Mouse (Mus musculus): ENCODE data around the gene Nphp4.

Gene Nphp4

DNA sequence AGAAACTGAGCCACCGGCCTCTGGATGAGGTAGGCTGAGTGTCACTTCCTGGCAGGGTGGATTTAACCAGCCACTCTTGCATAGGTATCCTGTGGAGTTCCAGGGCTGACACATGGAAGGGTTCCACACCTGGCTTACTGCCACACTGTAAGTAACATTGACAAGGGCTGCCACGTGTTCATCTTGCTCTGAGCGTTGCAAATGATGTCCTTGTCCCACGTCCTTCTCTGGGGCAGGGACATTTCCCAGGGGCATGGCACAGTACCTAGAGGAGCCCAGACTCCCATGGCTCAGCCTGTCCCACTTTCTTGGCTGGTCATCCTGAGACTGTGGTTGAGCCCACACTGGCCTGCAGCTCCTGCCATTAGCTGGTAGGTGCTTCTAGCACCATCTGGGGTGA, 91.5 kb downstream of the Nphp4 start:
- no peak for DNase-seq (ENCODE audit: low spot score)

DNA sequence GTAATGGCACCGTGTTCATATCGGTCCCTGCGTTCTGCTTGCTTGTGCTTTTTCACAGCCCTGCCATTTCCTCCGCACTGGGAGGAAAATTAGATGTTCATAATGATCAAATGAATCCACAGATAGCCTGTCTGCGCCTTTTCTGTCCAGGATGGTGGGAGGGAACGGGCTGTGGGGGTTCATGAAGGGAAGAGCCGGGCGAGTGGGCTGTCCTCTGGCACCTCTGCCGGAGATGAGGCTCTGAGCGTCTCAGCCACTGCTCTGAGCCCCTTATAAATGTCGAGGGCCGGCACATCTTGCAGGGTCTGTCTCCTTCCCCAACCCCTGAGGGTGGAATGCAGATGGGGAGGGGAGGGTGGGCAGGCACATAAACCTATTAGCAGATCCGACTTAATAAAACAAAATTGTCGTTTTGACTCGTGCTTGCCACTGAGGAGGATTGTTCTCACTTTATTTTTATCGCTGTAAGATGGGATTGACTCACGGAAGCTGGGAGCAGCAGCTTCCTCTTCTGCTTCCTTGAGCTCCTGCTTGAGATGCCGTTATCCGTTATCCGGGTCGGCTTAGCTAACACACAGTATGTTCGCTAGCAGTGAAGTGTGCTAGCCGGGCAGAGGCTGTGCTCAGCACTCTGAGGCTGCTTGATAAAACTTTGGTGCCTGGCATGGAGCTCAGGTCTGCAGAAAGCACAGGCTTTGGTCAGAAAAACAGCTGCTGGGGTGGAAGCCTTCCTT, 92.3 kb downstream of the Nphp4 start:
- no peak for DNase-seq (ENCODE audit: low spot score)

DNA sequence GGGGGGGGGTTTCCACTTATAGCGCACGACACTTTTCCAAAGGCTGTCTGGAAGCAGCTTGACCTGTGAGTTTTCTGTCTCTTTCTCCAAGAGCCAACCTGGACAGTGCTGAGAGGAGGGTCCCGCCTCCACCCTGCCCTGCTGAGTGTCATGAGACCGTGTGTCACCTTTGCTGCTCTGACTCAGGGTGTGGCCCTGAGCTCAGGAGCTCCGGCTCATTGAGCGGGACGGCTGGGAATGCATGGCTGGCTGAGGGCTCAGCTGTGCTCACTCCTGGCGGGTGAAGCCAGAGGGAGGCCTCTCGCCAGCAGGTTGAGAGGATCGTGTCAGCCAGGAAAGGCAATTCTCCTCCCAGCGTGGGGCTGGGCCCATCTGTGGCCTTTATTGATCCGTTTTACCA, 97.8 kb downstream of the Nphp4 start:
- DNase-seq (ENCODE audit: low spot score), result no peak

DNA sequence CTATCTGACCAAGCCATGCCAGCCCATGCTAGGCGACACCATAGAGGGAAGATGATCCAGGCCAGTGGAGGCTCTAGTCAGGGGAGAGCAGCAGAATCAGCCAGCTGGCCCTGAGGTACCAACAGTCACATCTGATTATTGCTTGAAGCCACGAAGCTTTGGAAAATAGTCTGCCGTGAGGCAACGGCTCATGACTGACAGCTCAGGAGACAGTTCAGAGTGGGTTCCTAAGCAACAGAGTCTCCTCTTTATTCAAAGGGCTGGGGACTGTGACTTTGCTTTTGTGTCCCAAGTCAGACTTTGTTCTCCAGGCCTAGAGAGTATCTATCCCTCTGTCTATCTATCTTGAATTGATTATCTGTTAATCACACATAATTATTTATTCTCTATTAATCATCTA, 100.3 kb downstream of the Nphp4 start:
- no peak for DNase-seq (ENCODE audit: low spot score)

DNA sequence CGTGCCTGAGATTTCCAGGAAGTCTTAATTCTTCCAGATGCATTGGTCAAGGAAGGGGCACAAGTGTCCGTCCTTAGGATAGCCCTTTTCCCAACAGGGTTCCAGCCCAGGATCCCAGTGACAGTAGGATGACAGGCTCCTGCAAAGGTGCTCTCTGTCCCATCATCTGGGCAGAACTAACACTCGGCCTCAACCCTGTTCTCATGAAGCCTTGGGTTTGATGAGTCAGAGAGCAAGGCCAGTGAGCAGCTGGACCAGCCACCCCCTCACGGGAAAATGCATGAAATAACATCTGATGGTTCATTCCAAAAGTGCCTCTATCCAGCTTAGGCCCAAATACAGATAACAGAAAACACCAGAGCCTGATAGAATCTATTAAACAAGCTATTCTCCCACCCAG, 103.5 kb downstream of the Nphp4 start:
- no peak for DNase-seq (ENCODE audit: low spot score)

DNA sequence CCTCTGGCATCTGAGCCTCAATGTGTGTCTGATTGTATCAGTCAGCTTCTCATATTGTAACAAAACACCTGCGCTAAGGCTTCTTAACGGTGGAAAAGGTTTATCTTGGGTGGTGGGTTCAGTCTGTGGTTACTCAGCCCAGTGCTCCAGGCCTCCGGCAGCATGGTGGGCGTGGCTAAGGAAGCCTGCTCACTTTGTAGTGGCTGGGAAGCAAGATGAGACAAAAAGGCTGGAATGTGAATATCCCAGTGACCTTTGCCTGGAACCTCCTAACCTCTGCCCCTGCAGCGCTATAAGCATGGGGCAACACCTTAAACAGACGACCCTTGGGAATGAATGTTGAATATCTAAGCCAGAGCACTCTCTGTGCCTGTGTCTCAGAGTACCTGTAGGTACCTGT, 105.7 kb downstream of the Nphp4 start:
- no peak for DNase-seq (ENCODE audit: low spot score)

DNA sequence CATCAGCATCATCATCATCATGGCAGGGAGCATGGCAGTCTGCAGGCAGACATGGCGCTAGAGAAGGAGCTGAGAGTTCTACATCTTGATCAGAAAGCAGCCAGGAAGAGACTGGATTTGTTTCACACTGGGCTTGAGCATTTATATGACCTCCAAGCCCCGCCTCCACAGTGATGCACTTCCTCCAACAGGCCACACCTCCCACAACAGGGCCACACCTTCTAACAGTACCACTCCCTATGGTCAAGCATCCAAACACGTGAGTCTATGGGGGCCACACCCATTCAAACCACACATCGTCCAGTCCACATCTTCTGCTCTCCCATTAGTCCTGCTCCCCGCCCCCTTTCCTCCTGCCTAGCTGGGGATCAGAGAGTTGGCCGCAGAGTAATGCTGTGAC, 107.1 kb downstream of the Nphp4 start:
- DNase-seq (ENCODE audit: low spot score), result no peak

DNA sequence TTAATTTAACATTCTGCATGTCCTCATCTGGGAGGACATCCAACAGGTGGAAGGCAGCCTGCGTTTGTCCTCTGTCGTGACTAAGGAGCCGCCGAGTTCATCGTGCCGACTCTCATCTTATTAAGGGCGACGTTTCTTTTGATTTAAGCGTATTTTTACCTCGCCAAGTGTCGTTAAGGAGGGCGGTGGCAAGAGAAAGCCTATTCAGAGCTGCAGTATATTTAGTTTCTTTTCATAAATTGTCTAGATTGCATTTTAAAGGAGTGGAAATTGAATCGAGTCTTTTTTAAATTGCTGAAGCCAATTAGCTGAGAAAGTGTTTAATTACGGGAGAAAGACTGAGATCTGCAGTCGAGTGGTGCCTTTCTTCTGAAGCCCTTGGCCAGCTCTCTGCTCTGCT, 109.0 kb downstream of the Nphp4 start:
- DNase-seq (ENCODE audit: low spot score), result no peak

DNA sequence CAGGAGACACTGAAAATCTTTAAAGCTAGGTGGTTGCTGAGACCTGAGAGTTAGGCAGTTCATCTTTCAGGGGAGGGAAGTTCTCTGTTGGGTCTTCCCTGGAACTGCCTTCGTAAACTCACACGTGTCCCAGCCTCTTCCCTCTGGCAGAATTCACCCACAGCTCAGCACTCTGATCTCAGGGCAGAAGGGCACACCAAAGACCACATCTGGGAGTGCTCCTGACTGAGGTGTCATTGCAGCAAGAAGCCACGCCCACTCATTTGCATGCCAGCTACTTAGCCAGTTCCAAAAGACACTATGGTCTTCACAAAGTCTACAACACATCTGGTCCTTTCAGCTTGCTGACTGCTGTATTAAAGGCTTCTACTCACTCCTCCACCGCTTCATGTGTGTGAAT, 109.7 kb downstream of the Nphp4 start:
- no peak for DNase-seq (ENCODE audit: low spot score)

DNA sequence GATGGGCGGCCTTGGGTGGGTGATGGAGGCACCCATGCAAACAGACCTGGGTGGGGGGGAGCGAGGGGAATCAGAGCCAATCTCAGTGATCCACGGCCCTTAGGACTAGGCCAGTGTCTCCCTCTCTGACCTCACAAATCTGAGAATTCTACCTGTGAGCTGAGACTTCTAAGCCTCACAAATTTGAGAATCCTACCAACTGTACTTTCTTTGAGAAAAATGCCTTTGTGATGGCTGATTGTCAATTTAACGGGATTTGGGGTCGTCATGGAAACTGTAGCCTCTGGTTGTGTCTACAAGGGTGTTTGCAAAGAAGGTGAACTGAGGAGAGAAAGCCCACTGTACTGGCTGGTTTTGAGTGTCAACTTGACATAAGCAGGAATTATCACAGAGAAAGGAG, 127.8 kb downstream of the Nphp4 start:
- DNase-seq (ENCODE audit: low spot score), result no peak

DNA sequence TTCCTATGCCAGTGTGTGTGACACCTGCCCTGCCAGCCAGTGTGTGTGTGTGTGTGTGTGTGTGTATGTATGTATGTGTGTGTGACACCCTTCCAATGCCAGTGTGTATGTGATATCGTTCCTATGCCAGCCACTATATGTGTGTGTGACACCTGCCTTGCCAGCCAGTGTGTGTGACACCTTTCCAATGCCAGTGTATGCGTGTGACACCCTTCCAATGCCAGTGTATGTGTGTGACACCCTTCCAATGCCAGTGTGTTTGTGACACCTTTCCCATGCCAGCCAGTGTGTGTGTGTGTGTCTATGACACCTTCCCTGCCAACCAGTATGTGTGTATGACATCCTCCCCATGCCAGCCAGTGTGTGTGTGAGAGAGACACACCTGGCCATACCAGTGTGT, 132.7 kb downstream of the Nphp4 start:
- DNase-seq (ENCODE audit: low spot score), result no peak

DNA sequence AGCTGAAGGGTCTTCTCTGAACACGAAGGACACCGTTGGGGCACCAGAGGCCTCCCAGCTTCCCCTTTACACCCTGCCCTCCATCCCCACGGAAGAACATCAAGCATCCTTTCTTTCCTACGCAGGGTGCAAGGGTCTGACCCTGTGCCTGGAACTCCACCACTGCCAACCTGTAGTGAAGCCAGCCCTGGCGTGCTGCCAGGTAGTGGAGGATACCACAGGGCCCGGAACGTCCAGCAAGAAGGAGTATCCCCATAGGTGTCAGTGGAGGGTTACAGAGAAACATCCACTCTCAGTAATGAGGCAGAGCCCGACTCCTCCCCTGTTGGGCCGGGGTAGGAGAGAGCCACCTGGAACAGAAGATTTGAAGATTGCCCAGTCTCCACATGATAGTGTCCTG, 133.5 kb downstream of the Nphp4 start:
- no peak for DNase-seq (ENCODE audit: low spot score)
